Mouse (Mus musculus): ENCODE results near the gene Prkca.

GRCm38 (mm10) chr11:108212030-108212429, 131.7 kb downstream of the Prkca start:
- TF ChIP-seq CTCF (IDR thresholded peaks at IDR 0.05; ENCODE audit: control insufficient read depth, insufficient read depth, insufficient replicate concordance, low read depth, low read length) (no peak), POLR2A (IDR thresholded peaks at IDR 0.05; ENCODE audit: control insufficient read depth, low read depth, low read length) (no peak)
